Mouse (Mus musculus): ENCODE results near the gene Tma7. TPM values are rescaled to one million over a fixed set of nuclear protein-coding genes. Genes with fewer than 3 reads are reported as not detected.
A peak's percentile ranks its signal among the peaks of the same experiment; 100 is the strongest.

Tma7 gene
- polyA plus RNA-seq, 1 experiment = 294 TPM

DNA sequence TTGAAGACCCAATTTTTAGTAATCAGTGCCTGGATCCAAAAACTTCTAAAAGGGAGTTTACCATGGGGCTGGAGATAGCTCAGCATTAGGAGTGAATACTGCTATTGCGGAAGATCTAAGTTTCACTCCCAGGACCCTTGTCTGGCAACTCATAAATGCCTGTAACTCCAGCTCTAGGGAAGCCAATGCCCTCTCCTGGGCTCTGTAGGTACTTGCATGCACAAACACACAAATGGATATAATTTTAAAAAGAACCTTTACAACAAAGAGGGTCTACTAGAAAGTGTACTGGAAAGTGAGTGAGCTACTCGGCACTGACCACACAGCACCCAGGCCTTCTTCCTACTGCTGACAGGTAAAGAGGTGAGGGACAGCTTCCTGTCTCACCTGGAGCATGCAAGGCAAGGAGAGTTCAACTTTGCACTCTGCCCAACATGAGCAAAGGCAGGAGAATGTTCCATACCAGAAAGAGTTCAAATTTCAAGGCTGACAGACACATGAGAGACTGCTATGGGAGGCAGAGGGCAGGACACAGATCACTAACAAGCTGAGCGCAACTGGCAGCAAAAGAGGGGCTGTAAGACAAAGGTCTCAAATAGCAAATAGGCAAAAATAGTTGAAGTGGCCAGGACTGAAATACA lies 14.2 kb downstream of the Tma7 start:
- H3ac ChIP-seq (ENCODE audit: control insufficient read depth, insufficient read length, low read depth) = no peak overlapping the region
- peaks cover 70% of the 10 kb centered on the region for H3K36me3 ChIP-seq (ENCODE audit: control insufficient read depth, insufficient read depth)
- peaks cover 7% of the 10 kb centered on the region for H3K79me3 ChIP-seq (ENCODE audit: low read depth)
- H3K79me2 ChIP-seq (ENCODE audit: control insufficient read depth, insufficient read depth) = peaks cover 21% of the 10 kb centered on the region
- TF ChIP-seq CTCF (IDR thresholded peaks at IDR 0.05; ENCODE audit: control insufficient read depth, insufficient read depth, insufficient read length) (no peak), MYOG (IDR thresholded peaks at IDR 0.05; ENCODE audit: control insufficient read depth, extremely low read depth, insufficient read length) (no peak), FOSL1 (IDR thresholded peaks at IDR 0.05; ENCODE audit: insufficient read depth, low read length, poor library complexity, severe bottlenecking) (no peak), USF1 (IDR thresholded peaks at IDR 0.05; ENCODE audit: low read depth) (no peak), CEBPB (IDR thresholded peaks at IDR 0.05; ENCODE audit: low read depth) (no peak), MYOD1 (IDR thresholded peaks at IDR 0.05; ENCODE audit: control insufficient read depth, insufficient read length, low read depth) (no peak), MAX (IDR thresholded peaks at IDR 0.05) (no peak)
- H3K27me3 ChIP-seq (ENCODE audit: control insufficient read depth, insufficient read depth, insufficient read length) = no peaks in the 10 kb centered on the region
- H3K4me3 ChIP-seq (ENCODE audit: insufficient read depth, poor library complexity, severe bottlenecking) = no peak overlapping the region

GRCm38 (mm10) chr9:109060898-109061295 lies 21.5 kb downstream of the Tma7 start:
- Histone ChIP-seq H3K4me3 (ENCODE audit: insufficient read depth, poor library complexity, severe bottlenecking) (no peak overlapping the region), H3ac (ENCODE audit: control insufficient read depth, insufficient read length, low read depth) (no peak overlapping the region), H3K27me3 (ENCODE audit: control insufficient read depth, insufficient read depth, insufficient read length) (no peaks in the 10 kb centered on the region), H3K79me3 (ENCODE audit: low read depth) (no peaks in the 10 kb centered on the region), H3K36me3 (ENCODE audit: control insufficient read depth, insufficient read depth) (peaks cover 48% of the 10 kb centered on the region), H3K79me2 (ENCODE audit: control insufficient read depth, insufficient read depth) (peaks cover under 1% of the 10 kb centered on the region)
- TF ChIP-seq MYOD1 (IDR thresholded peaks at IDR 0.05; ENCODE audit: control insufficient read depth, insufficient read length, low read depth) (no peak), USF1 (IDR thresholded peaks at IDR 0.05; ENCODE audit: low read depth) (no peak), CEBPB (IDR thresholded peaks at IDR 0.05; ENCODE audit: low read depth) (no peak), MYOG (IDR thresholded peaks at IDR 0.05; ENCODE audit: control insufficient read depth, extremely low read depth, insufficient read length) (no peak), MAX (IDR thresholded peaks at IDR 0.05) (no peak), CTCF (IDR thresholded peaks at IDR 0.05; ENCODE audit: control insufficient read depth, insufficient read depth, insufficient read length) (no peak), FOSL1 (IDR thresholded peaks at IDR 0.05; ENCODE audit: insufficient read depth, low read length, poor library complexity, severe bottlenecking) (no peak)

DNA sequence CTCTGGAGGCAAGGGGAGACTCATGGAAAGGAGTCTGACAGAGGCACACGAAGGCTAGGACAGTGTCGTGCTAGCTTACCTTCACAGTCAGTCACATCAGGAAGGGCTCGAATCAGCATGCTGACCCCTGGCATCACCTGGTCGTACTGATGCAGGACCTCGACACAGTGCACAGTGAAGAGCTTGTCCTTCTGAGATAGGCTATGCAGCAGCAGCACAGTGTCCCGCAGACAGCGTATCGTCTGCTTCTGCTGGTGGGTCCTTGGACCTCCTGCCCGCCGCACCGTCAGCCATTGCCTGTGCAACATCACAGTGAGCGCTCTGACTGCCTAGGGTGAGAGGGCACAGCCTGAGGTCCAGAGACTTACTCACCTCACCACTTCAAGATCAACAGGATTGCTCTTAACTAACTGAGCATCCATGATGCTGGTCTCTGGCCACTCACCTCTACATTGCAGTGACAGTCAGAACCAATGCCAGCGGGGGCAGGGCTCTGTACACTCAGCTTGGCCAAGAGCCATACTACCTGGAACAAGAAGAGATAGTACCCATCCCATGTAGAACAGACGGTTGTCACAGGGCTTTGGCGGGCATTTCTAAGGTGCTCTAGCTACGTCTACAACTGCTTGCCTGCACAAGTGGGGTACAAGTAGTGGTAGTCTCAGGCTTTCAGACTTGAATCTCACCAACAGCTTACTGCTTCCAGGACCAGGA lies 22.0 kb downstream of the Tma7 start:
- Histone ChIP-seq H3K27me3 (ENCODE audit: control insufficient read depth, insufficient read depth, insufficient read length) (no peaks in the 10 kb centered on the region), H3K36me3 (ENCODE audit: control insufficient read depth, insufficient read depth) (peaks cover 43% of the 10 kb centered on the region), H3K79me3 (ENCODE audit: low read depth) (no peaks in the 10 kb centered on the region), H3K79me2 (ENCODE audit: control insufficient read depth, insufficient read depth) (peaks cover 6% of the 10 kb centered on the region), H3K4me3 (ENCODE audit: insufficient read depth, poor library complexity, severe bottlenecking) (no peak overlapping the region), H3ac (ENCODE audit: control insufficient read depth, insufficient read length, low read depth) (peak overlapping the region; percentile 40)
- no peak for TF ChIP-seq CEBPB (IDR thresholded peaks at IDR 0.05; ENCODE audit: low read depth)
- no peak for TF ChIP-seq MYOD1 (IDR thresholded peaks at IDR 0.05; ENCODE audit: control insufficient read depth, insufficient read length, low read depth)
- TF ChIP-seq FOSL1 (IDR thresholded peaks at IDR 0.05; ENCODE audit: insufficient read depth, low read length, poor library complexity, severe bottlenecking) = no peak
- TF ChIP-seq MYOG (IDR thresholded peaks at IDR 0.05; ENCODE audit: control insufficient read depth, extremely low read depth, insufficient read length) = no peak
- TF ChIP-seq MAX (IDR thresholded peaks at IDR 0.05) = no peak
- no peak for TF ChIP-seq USF1 (IDR thresholded peaks at IDR 0.05; ENCODE audit: low read depth)
- no peak for TF ChIP-seq CTCF (IDR thresholded peaks at IDR 0.05; ENCODE audit: control insufficient read depth, insufficient read depth, insufficient read length)

DNA sequence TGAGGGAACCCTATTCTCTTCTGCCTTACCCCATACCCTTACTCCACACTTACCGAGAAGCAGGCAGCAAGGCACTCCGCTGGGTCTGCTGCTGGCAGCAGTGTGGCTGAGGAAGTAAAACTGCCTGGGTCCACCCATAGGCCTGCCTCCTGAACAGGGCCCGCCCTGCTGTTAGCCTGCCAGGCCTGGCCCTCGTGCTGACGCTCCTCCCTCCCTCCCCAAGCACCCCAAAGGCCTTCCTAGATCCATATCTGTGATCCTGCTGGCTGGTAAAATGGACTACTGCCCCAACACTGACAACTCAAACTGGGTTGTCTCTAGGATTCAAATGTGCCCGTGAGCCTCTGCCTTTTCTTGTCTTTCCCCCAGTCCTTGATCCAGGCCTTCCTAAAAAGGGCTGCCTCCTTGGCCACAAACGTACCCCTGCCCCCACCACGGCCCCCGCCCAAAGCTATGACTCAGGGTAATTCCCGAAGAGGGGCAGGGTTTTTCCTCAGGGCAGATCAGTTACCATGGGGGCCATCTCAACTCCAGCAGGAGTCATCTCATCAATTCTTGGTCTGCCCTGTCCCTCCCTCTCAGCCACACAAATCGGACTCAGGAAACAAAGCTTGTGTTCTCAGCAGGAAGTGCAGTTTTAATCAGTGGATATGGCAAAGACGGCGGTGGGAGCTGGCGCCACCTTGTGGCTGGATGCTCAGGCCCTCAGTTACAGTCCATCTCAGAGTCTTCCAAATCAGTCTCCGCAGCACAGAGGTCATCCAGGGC lies 23.1 kb downstream of the Tma7 start, which contains the start of gene Trex1:
Gene Trex1 (minus strand): TSS at position 599 of the 768 bp plus-strand sequence.
- H3ac ChIP-seq (ENCODE audit: control insufficient read depth, insufficient read length, low read depth) = peak within 1 kb of the TSS; percentile 59
- peak within 1 kb of the TSS; percentile 21 for H3K4me3 ChIP-seq (ENCODE audit: insufficient read depth, poor library complexity, severe bottlenecking)
- TF ChIP-seq CEBPB (IDR thresholded peaks at IDR 0.05; ENCODE audit: low read depth) (no peak), MAX (IDR thresholded peaks at IDR 0.05) (peak; percentile 30), MYOD1 (IDR thresholded peaks at IDR 0.05; ENCODE audit: control insufficient read depth, insufficient read length, low read depth) (no peak), USF1 (IDR thresholded peaks at IDR 0.05; ENCODE audit: low read depth) (no peak), MYOG (IDR thresholded peaks at IDR 0.05; ENCODE audit: control insufficient read depth, extremely low read depth, insufficient read length) (no peak), FOSL1 (IDR thresholded peaks at IDR 0.05; ENCODE audit: insufficient read depth, low read length, poor library complexity, severe bottlenecking) (no peak), CTCF (IDR thresholded peaks at IDR 0.05; ENCODE audit: control insufficient read depth, insufficient read depth, insufficient read length) (peak; percentile 81)
- no peaks in the 10 kb centered on the region for H3K27me3 ChIP-seq (ENCODE audit: control insufficient read depth, insufficient read depth, insufficient read length)
- H3K79me3 ChIP-seq (ENCODE audit: low read depth) = no peaks in the 10 kb centered on the region
- H3K36me3 ChIP-seq (ENCODE audit: control insufficient read depth, insufficient read depth) = peaks cover 37% of the 10 kb centered on the region
- H3K79me2 ChIP-seq (ENCODE audit: control insufficient read depth, insufficient read depth) = peaks cover 7% of the 10 kb centered on the region

Data from C2C12 (cell line).